Mouse (Mus musculus): Measurements from ENCODE around the gene Ccdc85a.

GRCm38 (mm10) chr11:28459165-28459564 is 125.0 kb downstream of the Ccdc85a start:
- TF ChIP-seq CTCF (conservative IDR thresholded peaks at IDR 0.05; ENCODE audit: insufficient read depth, insufficient read length, low read depth, low read length) = no peak
- TF ChIP-seq POLR2A (IDR thresholded peaks at IDR 0.05; ENCODE audit: low read depth, low read length) = no peak

All from kidney, adult 2 months (tissue).